Comparison of ENCODE assay signal across 13 mouse cellular contexts in the genomic region with DNA sequence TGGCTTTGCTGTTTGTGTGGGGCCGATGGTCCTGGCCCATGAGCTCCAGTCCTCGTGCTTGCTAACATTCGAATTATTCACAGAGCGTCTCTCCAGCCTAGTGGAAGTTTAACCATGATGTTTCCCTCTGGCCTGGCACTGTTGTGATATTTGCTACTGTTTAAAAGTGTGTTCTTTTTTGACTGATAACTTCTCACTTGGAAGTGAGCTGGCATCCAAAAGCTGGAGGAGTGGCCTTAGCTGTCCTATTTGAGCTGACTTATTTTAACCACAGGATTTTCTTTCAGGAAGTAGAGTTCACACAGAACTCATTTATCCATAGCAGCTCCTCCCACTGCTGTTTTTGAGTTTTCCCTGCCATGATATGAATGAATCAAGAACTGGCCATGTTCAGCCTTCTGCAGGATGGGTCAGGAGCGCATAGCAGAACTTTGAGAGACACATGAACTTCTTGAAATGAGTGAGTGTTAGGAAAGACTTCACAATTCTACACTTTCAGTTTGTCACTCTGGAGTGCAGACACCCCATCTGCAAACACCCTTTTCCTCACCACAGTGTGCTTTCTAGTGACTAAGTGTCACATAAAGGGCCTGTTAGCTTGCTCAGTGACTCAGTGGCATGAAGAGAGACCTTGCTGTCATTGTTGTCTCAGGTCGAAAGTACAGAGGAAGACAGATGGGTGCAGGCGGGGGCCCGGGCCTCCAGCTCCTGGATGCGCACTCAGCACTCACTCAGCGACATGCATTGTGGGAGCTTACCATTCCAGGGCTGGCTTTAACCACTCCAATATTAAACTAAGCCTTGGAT.
A peak's percentile ranks its signal among the peaks of the same experiment; 100 is the strongest.
DNase-seq lines count a peak whose midpoint lies in the region; ATAC-seq lines count a peak whose summit lies in the region.
"Had no signal": no experiment of that assay in that cellular context is flagged by ENCODE, and none has a peak within 500 bp of the region (broad histone marks: within the 10 kb centered on the region; RNA-seq: fewer than 3 reads in every experiment).

No protein-coding gene starts in this region.

- no peak overlapping the region for H3K9ac ChIP-seq in heart, embryonic 14.5 days (ENCODE audit: low read length)
- no peak overlapping the region for H3K9ac ChIP-seq in kidney, embryonic 16.5 days (replicated peaks; ENCODE audit: low read length)
- no peak overlapping the region for H3K9ac ChIP-seq in stomach, embryonic 16.5 days (ENCODE audit: low read length)
- H3K9ac ChIP-seq in forebrain, embryonic 15.5 days (replicated peaks) = no peak overlapping the region
- H3K9ac ChIP-seq: hindbrain, embryonic 14.5 days; liver, embryonic 12.5 days had no signal

- 0 out of 2 replicates have a peak, but pooled peaks cover 5% of the 10 kb centered on the region for H3K36me3 ChIP-seq in heart, embryonic 14.5 days (ENCODE audit: control insufficient read depth, insufficient read depth, low read length)
- H3K36me3 ChIP-seq in kidney, embryonic 16.5 days (ENCODE audit: insufficient read depth, low read length) = 0 out of 2 replicates have a peak, but pooled peaks cover 3% of the 10 kb centered on the region
- no peaks in the 10 kb centered on the region for H3K36me3 ChIP-seq in stomach, embryonic 16.5 days (ENCODE audit: control insufficient read depth, insufficient read depth, low read length)
- no peaks in the 10 kb centered on the region for H3K36me3 ChIP-seq in forebrain, embryonic 15.5 days
- H3K36me3 ChIP-seq: liver, embryonic 12.5 days had no signal

- H3K4me3 ChIP-seq in heart, embryonic 14.5 days (ENCODE audit: control insufficient read depth in 1 of 2, insufficient read depth in 1 of 2, low read depth in 1 of 2, low read length in 2 of 2) = no peak overlapping the region
- H3K4me3 ChIP-seq in kidney, embryonic 16.5 days (ENCODE audit: low read length) = no peak overlapping the region
- no peak overlapping the region for H3K4me3 ChIP-seq in stomach, embryonic 16.5 days (replicated peaks; ENCODE audit: low read length)
- no peak overlapping the region for H3K4me3 ChIP-seq in forebrain, embryonic 15.5 days
- H3K4me3 ChIP-seq: liver, embryonic 12.5 days had no signal

- H3K4me1 ChIP-seq in heart, embryonic 14.5 days (ENCODE audit: control insufficient read depth in 2 of 2, insufficient read depth in 2 of 2, low read length in 2 of 2) = peaks cover 21 to 47% of the 10 kb centered on the region in 2 experiments
- H3K4me1 ChIP-seq in kidney, embryonic 16.5 days (ENCODE audit: insufficient read depth, low read length) = peaks cover 11% of the 10 kb centered on the region; the same call in 1 of the 2 replicates
- H3K4me1 ChIP-seq in stomach, embryonic 16.5 days (ENCODE audit: control insufficient read depth, insufficient read depth, low read length) = peaks cover 7% of the 10 kb centered on the region; the same call in 1 of the 2 replicates
- peaks cover 10% of the 10 kb centered on the region; the same call in 1 of the 2 replicates for H3K4me1 ChIP-seq in forebrain, embryonic 15.5 days

- WGBS in heart, embryonic 14.5 days = 68% methylated on average over 10 of the region's 10 CpGs
- WGBS in kidney, embryonic 16.5 days = 65% methylated on average over 10 of the region's 10 CpGs
- WGBS in stomach, embryonic 16.5 days = 62% methylated on average over 10 of the region's 10 CpGs
- WGBS in forebrain, embryonic 15.5 days = 93% methylated on average over 10 of the region's 10 CpGs

- no peaks in the 10 kb centered on the region for H3K9me3 ChIP-seq in heart, embryonic 14.5 days (ENCODE audit: control insufficient read depth, low read length)
- H3K9me3 ChIP-seq in kidney, embryonic 16.5 days (ENCODE audit: low read length) = no peaks in the 10 kb centered on the region
- H3K9me3 ChIP-seq in stomach, embryonic 16.5 days (replicated peaks; ENCODE audit: control insufficient read depth, low read length) = no peaks in the 10 kb centered on the region
- H3K9me3 ChIP-seq in forebrain, embryonic 15.5 days = no peaks in the 10 kb centered on the region
- H3K9me3 ChIP-seq: liver, embryonic 12.5 days had no signal

- H3K27me3 ChIP-seq in heart, embryonic 14.5 days (ENCODE audit: control insufficient read depth, insufficient read depth, low read length) = no peaks in the 10 kb centered on the region
- H3K27me3 ChIP-seq in kidney, embryonic 16.5 days (ENCODE audit: insufficient read depth, low read length) = no peaks in the 10 kb centered on the region
- H3K27me3 ChIP-seq in stomach, embryonic 16.5 days (ENCODE audit: control insufficient read depth, insufficient read depth, low read length) = no peaks in the 10 kb centered on the region
- no peaks in the 10 kb centered on the region for H3K27me3 ChIP-seq in forebrain, embryonic 15.5 days
- H3K27me3 ChIP-seq: liver, embryonic 12.5 days had no signal

- intact Hi-C loops in heart, postnatal 36 days (cut with DNase I) = no loop called here

- DNase-seq in heart, postnatal 36 days = no peak
- peak; percentile 13 for DNase-seq in lung, postnatal 36 days
- no peak for DNase-seq in lung, postnatal 25 days (ENCODE audit: low spot score)
- DNase-seq in spleen, postnatal 14 days (ENCODE audit: low spot score in 2 of 2) = no peak
- DNase-seq: cerebellum, adult 8-10 months; spleen, adult 18-20 months; thymus, adult 2 months had no signal

- peak overlapping the region; percentile 21 to 39; a peak in 2 of 4 replicates for H3K27ac ChIP-seq in heart, embryonic 14.5 days (replicated peaks in 1 of 2; ENCODE audit: control insufficient read depth in 1 of 2, insufficient read depth in 1 of 2, low read depth in 2 of 2, low read length in 2 of 2)
- peak overlapping the region; percentile 4; the same call in 1 of the 2 replicates for H3K27ac ChIP-seq in kidney, embryonic 16.5 days (ENCODE audit: low read length)
- H3K27ac ChIP-seq in stomach, embryonic 16.5 days (ENCODE audit: low read length) = peak overlapping the region; percentile 46
- H3K27ac ChIP-seq in forebrain, embryonic 15.5 days (replicated peaks) = no peak overlapping the region
- H3K27ac ChIP-seq: hindbrain, embryonic 14.5 days; liver, embryonic 12.5 days had no signal

- ATAC-seq in heart, embryonic 14.5 days (ENCODE audit: insufficient number of reproducible peaks, insufficient read depth, low FRiP score, low read depth) = no peak
- ATAC-seq in kidney, embryonic 16.5 days (ENCODE audit: low FRiP score, low TSS enrichment) = no peak
- ATAC-seq in stomach, embryonic 16.5 days (ENCODE audit: insufficient read depth, low FRiP score) = peak; percentile 37; the same call in 1 of the 2 replicates
- ATAC-seq in forebrain, embryonic 15.5 days (replicated peaks) = no peak
- ATAC-seq: liver, embryonic 12.5 days had no signal

- H3K4me2 ChIP-seq in heart, embryonic 14.5 days (ENCODE audit: low read length) = no peak overlapping the region
- no peak overlapping the region for H3K4me2 ChIP-seq in kidney, embryonic 16.5 days (replicated peaks; ENCODE audit: low read depth, low read length)
- no peak overlapping the region for H3K4me2 ChIP-seq in stomach, embryonic 16.5 days (ENCODE audit: low read depth, low read length)
- no peak overlapping the region for H3K4me2 ChIP-seq in forebrain, embryonic 15.5 days (replicated peaks)
- H3K4me2 ChIP-seq: hindbrain, embryonic 14.5 days; liver, embryonic 12.5 days had no signal
